In genomic region chr9:25048289-25048688, GRCm38 (mm10) we compare ENCODE assay signal across 16 mouse cellular contexts. TPM values are rescaled to one million over a fixed set of nuclear protein-coding genes. Genes with fewer than 3 reads are reported as not detected.
DNase-seq lines count a peak whose midpoint lies in the region; ATAC-seq lines count a peak whose summit lies in the region.
"Had no signal": no experiment of that assay in that cellular context is flagged by ENCODE, and none has a peak within 500 bp of the region (broad histone marks: within the 10 kb centered on the region; RNA-seq: fewer than 3 reads in every experiment).

No protein-coding gene starts in this region.

- WGBS in embryonic facial prominence, embryonic 12.5 days = 18% methylated on average over 2 of the region's 2 CpGs
- WGBS in liver, embryonic 16.5 days (ENCODE audit: insufficient replicate concordance) = 20% methylated on average over 2 of the region's 2 CpGs

- H3K9ac ChIP-seq in embryonic facial prominence, embryonic 12.5 days = no peak overlapping the region
- H3K9ac ChIP-seq in liver, embryonic 16.5 days (ENCODE audit: low read depth, low read length) = no peak overlapping the region
- H3K9ac ChIP-seq: limb, embryonic 13.5 days had no signal

- H3K27ac ChIP-seq in embryonic facial prominence, embryonic 12.5 days = no peak overlapping the region
- no peak overlapping the region; the same call in 1 of the 2 replicates for H3K27ac ChIP-seq in liver, embryonic 16.5 days (ENCODE audit: low read length)
- H3K27ac ChIP-seq: limb, embryonic 13.5 days had no signal

- ATAC-seq in embryonic facial prominence, embryonic 12.5 days (ENCODE audit: insufficient number of reproducible peaks, insufficient read depth, low FRiP score, low TSS enrichment) = no peak
- no peak for ATAC-seq in liver, embryonic 16.5 days (ENCODE audit: low read depth)
- no peak for ATAC-seq in granulocyte monocyte progenitor cell, adult 5-6 weeks (replicated peaks; ENCODE audit: poor library complexity, severe bottlenecking)
- ATAC-seq: hindbrain, embryonic 16.5 days had no signal

- peak; percentile 91 for DNase-seq in heart, adult 11 months
- DNase-seq in heart, postnatal 4 days = no peak
- DNase-seq in kidney, postnatal 10 days = peak; percentile 19
- DNase-seq in kidney, postnatal 25 days = no peak
- DNase-seq in left cerebral cortex, adult 11 months (ENCODE audit: low spot score) = no peak
- DNase-seq: cerebellum, postnatal 10 days; right cerebral cortex, postnatal 4 days had no signal

- H3K4me1 ChIP-seq in embryonic facial prominence, embryonic 12.5 days = no peaks in the 10 kb centered on the region
- H3K4me1 ChIP-seq in liver, embryonic 16.5 days (ENCODE audit: control insufficient read depth, low read depth, low read length) = no peaks in the 10 kb centered on the region
- H3K4me1 ChIP-seq: limb, embryonic 13.5 days had no signal

- H3K27me3 ChIP-seq in embryonic facial prominence, embryonic 12.5 days = no peaks in the 10 kb centered on the region
- H3K27me3 ChIP-seq in liver, embryonic 16.5 days (ENCODE audit: control insufficient read depth, insufficient read depth, low read depth, low read length) = no peaks in the 10 kb centered on the region

- H3K4me2 ChIP-seq in embryonic facial prominence, embryonic 12.5 days (replicated peaks) = 0 out of 2 replicates have a peak overlapping the region, but pooled peaks have one; percentile 9
- 0 out of 2 replicates have a peak overlapping the region, but pooled peaks have one; percentile 3 for H3K4me2 ChIP-seq in liver, embryonic 16.5 days (ENCODE audit: low read depth, low read length)
- H3K4me2 ChIP-seq: limb, embryonic 13.5 days had no signal

- H3K4me3 ChIP-seq in embryonic facial prominence, embryonic 12.5 days = no peak overlapping the region
- H3K4me3 ChIP-seq in liver, embryonic 16.5 days (ENCODE audit: low read depth, low read length) = no peak overlapping the region
- H3K4me3 ChIP-seq: limb, embryonic 13.5 days had no signal

- no peaks in the 10 kb centered on the region for H3K36me3 ChIP-seq in embryonic facial prominence, embryonic 12.5 days
- no peaks in the 10 kb centered on the region for H3K36me3 ChIP-seq in liver, embryonic 16.5 days (ENCODE audit: control insufficient read depth, insufficient read depth)
- H3K36me3 ChIP-seq: G1E; limb, embryonic 13.5 days had no signal

- H3K9me3 ChIP-seq in embryonic facial prominence, embryonic 12.5 days = no peaks in the 10 kb centered on the region
- no peaks in the 10 kb centered on the region for H3K9me3 ChIP-seq in liver, embryonic 16.5 days (replicated peaks; ENCODE audit: control insufficient read depth, low read length)
- H3K9me3 ChIP-seq: G1E; limb, embryonic 13.5 days had no signal

RNA-seq across cellular contexts. Expression of gene Gm10181, which starts 40.9 kb away (rescaled TPM):
- total RNA-seq in heart, postnatal 4 days (2021) = not detected
- not detected in 2 replicates for polyA plus RNA-seq in embryonic facial prominence, embryonic 12.5 days (2016; fragmentation: Nextera tagmentation; extraction: Ambion mirVana)
- not detected in 2 replicates for polyA plus RNA-seq in liver, embryonic 16.5 days (2015; fragmentation: Nextera tagmentation; extraction: Ambion mirVana)
- total RNA-seq in granulocyte monocyte progenitor cell, adult 5-6 weeks (2014; fragmentation: Nextera tagmentation) = not detected in 2 replicates
- total RNA-seq in granulocyte monocyte progenitor cell, adult 5-6 weeks (2017) = not detected in 2 replicates
- total RNA-seq: G1E; gastrocnemius, adult 18-20 months; layer of hippocampus, postnatal 10 days; midbrain, postnatal 0 days had no signal
- polyA plus RNA-seq: G1E; hindbrain, embryonic 16.5 days; limb, embryonic 13.5 days; midbrain, postnatal 0 days had no signal

Comparison
In these comparisons a context has a peak if more than half of its experiments do, and no peak if none do; other contexts are left out.
1. DNase-seq: peak in heart, adult 11 months (single experiment) and kidney, postnatal 10 days (single experiment); none in heart, postnatal 4 days (single experiment), kidney, postnatal 25 days (0 of 2) and left cerebral cortex, adult 11 months (single experiment).